Mouse (Mus musculus) 3T3-L1 (cell line): ENCODE data around the gene Adpgk.
"Not testable (repeated sequence)": the region's sequence is repeated elsewhere in the genome, so short reads cannot be mapped to it uniquely, and the experiment has no call there.

Source experiments
- DNase-seq: peaks from one replicate; pipeline ENCODE4 v3.0.0-alpha.2; 2015; ENCODE audit warnings: low read depth, low spot score

The Adpgk gene

DNA sequence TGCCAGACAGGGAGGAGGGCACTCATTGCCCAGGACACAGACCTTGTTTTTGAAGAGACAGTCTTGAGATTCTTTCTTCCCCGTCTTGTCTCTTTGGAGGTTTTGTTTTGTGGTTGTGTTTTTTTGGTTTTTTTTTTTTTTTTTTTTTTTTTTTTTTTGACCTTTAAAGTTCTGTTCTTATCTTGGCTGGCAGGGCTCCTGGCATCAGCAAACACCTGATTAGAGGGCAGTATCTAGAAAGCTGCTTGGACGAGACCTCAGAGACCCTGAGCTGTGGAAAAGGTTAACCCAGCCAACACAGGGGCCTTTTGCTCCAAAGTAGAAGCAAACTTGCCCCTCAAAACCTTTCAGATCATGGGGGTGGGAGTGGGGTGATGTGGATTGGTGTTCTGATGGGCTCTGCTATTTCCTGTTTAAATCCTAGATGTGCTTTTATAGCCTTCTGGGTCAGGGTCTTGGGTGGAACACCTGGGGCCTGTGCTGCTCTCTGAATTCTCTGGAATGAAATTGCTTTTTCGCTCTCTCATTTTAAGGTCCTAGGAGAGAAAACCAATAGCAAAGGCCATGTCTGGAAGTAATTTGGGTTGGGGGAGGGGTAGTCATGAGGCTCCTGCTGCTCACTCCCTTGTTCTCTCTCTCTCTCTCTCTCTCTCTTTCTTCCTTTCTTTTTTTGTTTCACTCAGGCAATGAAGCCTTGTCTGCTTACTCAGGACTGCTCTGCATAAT lies 2.5 kb upstream of the Adpgk start:
- DNase-seq = peak; percentile 43

DNA sequence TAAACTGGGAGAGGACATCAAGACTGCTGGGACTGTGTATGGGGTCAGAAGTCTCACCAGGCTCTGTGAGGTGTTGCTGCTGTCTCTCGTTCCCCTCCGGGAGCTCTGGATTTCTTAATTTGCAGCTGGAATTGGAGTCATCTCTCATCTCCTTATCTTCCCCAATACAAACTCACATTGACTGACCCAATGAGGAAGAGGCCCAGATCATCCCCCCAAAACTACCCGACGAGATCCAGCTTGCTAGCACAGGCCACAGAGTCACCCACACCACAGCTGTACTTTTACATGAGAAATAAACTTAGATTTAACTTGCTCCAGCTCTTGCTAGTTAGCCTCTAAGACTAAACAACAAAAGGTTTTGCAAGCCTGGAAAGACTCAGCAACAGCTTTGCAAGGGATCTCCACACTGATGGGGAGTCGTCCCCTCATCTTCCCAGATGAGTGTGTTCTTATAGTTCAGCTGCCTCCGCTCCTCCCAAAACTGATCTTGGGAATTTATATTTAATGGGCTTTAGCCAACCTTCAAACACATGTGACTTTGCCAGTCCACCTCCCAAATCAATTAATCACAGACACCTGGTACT lies 1.7 kb upstream of the Adpgk start:
- DNase-seq = no peak

DNA sequence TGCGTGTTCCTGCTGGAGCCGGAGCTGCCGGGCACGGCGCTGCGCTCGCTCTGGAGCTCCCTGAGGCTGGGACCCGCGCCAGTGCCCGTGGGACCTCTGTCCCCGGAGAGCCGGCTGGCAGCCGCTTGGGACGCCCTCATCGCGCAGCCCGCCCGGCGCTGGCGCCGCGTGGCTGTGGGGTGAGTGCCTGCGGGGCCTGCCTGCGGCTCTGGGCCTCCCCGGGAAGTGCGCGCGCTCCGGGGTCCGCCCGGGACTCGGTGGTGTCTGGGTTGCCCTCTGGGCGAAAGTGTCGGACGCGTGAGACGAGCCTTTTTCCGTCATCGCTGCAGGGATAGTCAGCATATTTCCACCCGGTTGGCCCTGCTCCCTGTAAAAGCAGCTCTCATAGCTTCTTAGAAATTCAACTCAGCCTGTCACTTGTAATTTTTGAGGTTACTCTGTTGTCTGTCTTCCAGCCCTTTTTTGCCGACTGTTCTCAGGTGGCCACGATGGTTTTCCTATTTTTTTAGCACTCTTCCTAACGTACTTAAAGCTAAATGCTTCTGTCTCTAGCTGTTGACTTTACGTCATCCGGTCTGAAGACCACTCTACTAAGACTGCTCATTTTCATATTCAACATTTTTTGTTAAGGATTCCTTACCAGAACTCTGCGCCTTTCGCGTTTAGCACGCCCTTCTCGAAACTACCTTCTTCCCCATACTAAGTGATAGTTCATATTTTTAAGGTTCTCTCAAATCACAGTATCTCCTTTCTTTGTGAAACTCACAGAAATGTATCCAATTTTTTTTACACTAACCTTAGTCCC lies 532 bp downstream of the Adpgk start:
- peak; percentile 55 for DNase-seq

DNA sequence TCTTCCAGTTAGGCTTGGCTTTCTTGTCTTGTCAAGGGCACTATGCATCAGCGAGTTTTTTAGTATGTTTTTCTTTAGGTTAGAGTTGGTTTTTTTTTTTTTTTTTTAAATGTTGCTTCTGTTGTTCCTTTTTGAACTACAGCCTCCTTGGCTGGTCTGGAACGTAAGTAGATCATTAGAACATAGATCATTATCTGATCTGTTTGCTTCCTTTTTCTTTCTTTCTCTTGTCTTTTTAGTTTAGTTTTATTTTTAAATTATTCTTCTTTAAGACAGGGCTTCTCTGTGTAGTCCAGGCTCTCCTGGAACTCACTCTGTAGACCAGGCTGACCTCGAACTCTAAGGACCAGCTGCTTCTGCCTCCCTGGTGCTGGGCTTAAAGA lies 1.1 kb downstream of the Adpgk start:
- DNase-seq = no peak

DNA sequence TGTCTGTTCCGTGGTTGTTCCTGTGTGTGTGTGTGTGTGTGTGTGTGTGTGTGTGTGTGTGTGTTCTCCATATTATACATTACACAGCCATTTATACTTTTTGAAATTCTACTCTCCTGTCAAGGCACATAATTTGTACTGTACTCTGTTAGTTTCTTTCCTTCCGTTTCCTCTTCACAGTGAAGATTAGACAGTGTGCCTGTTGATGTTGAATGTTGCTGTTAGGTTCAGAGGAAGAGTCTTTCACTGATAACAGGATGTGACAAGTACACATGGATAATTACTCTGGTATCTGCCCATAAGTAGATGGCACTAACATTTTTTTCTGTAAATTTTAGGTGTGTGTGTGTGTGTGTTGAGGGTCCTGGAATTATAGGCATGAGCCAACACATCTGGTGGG lies 5.1 kb downstream of the Adpgk start:
- DNase-seq = no peak

DNA sequence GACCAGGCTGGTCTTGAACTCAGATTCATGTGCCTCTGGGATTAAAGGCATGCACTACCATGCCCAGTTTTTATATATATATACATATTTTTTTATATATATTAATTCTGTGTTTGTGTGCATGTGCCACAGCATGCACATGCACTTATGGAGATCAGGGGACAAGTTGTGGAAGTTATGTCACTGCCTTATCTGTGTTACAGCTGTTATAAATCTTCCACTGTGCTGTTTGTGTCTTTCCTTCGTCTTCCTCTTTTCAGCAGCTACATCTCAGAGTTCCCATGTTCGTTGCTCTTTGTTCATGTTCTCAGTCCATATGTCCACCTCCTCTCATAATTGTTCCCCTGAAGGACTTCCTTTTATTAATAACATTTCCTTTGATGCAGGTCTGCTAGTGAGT lies 16.5 kb downstream of the Adpgk start:
- DNase-seq = no peak

DNA sequence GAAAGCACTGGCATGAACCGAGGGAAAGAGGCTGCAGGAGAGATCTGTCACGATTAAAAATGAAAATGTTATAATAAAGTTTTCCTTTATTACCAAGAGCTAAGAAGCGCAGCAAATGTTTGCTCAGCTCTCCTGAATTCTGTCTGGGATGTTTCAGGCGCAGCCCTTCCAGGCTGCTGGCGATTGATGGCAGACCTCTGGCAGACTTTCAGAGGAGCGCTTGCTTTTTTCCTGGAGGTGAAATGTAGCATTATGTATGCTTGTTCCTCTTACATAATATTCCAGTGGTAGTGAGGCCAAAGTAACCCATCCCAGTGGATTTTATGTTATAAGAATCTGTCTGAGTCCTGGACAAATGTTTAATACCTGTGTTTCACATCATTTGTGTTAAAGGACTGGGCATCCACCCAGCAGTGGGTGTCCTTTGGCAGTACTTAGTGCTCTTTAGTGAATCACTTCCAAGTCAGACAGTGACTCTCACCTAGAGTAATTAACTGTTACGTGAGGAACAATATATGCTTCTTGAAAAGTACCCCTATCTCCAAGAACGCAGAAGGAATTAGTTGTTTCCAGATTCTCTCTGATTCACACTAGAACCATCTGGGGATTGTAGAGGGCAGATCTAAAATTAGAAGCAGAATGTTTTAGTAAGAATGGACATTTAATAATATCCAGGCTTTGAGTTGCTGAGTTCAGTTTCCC lies 19.4 kb downstream of the Adpgk start:
- peak; percentile 80 for DNase-seq

DNA sequence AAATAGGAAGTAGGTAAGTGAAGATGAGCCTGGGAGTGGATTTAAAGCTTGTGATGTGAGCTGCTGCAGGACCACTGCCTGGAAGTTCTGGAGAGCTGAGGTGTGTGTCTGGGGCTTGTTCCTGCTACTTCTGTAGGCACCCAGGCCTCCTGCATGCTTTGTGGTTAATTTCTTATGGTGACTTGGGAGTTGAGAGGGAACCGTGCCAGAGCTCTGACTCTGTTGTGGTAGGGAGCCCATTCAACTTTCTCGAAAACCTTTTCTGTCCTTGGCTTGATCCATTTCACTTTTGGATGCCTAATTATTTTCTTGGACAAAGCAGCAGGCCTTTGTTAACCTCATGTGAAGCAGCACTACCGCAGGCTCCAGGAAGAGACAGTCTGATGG lies 19.9 kb downstream of the Adpgk start:
- peak; percentile 89 for DNase-seq

DNA sequence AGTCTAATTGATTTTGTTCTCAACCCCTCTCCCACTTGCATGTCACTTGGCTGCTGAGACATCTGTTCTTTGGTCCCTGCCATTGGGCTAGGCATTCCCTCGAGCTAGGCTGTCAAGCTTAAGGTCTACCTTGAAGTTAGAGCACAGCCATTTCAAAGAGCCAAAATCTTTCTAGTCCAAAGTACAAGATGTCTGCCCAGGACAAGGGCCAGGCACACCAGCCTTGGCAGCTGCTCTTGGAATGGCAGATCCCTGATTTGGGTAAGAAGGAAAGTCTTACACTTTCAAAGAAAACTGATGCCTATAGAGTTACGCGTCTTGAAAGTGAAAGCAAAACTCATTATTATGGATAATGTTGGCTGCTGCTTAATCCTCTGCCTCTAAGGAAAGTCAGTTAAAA lies 24.8 kb downstream of the Adpgk start:
- DNase-seq = no peak

DNA sequence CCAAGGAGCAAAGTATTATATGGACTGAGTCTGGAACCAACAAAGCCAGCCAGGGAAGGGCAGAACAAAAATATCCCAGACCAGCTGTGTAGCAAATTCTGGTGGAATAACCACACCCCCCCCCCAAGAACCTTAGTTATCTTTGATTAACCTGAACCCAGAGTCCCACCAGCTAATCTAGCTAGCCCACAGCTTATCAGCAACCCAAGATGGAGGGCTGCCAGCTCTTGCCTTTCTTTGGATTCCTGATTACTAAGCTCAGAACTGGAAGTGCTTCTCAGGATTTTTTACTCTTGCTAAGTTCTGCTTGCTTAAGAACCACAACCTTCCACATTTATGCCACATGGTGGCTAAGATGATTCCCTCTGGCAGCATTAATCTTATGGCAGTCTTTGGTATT lies 33.0 kb downstream of the Adpgk start:
- peak; percentile 26 for DNase-seq

DNA sequence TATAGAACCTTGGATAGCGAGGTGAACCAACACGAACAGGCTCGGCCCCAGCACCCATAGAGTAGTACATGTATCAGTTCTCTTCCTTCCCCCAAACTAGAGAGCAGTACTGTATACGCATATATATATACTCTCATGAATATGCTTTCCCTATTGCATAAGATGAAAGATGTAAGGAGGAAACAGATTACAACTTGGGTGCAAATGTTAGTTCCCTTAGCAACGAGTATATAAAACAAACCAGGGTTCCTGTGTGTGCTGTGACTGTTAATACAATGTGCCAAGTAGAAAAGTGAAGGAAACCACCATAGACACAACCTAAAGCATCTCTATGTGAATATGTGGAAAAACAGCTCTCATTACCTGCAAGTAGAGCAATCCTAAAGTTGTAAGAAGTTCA lies 38.7 kb downstream of the Adpgk start:
- DNase-seq = no peak

DNA sequence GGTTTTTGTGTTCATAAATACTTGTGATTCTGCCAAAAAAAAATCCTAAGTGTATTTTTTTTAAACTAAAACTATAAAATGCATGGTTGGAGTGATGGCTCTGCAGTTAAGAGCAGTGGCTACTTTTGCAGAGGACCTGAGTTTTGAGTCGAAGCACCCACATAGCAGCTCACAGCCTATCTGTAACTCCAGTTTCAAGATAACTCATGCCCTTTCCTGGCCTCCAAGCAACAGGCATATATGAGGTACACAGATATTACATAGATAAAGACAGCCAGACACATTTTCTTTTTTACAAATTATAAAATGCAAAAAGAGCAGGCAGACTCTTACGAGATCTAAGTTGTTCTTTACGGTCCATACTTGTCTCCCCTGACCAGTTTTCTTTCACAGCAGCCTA lies 45.2 kb downstream of the Adpgk start:
- no peak for DNase-seq

DNA sequence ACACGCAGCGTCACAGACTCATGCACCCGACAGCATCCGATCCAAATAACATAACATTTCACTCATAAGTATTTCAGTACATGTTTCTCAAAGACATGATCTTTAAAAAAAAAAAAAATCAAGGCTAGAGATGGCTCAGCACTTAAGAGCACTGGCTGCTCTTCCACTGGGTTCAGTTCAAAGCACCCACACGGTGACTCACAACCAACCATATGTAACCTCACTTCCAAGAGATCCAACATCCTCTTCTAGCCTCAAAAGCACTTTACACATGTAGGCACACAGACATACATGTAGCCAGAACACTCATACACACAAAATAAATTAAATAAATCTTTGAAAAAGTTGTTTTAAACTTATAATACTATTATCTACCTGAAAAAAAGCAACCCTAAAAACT lies 46.5 kb downstream of the Adpgk start:
- DNase-seq = peak; percentile 54

DNA sequence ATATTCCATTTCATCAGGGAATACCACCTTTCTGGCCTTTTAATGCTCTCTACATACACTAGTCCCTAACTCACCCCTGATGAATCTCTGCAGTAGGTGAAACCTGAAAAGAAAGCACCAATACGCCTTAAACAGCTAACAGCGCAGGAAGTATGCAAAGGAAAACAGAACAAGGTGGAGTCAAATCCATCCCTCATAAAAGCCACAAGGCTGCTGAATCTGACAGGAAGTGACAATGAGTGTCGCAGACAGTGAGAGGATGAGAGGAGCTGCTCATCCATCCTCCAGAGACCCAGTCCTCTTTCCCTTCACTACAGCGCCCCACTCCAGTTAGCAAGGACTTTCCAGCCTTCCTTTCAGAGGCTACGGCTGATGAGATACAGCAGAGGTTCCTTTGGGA lies 47.1 kb downstream of the Adpgk start:
- DNase-seq = no peak

DNA sequence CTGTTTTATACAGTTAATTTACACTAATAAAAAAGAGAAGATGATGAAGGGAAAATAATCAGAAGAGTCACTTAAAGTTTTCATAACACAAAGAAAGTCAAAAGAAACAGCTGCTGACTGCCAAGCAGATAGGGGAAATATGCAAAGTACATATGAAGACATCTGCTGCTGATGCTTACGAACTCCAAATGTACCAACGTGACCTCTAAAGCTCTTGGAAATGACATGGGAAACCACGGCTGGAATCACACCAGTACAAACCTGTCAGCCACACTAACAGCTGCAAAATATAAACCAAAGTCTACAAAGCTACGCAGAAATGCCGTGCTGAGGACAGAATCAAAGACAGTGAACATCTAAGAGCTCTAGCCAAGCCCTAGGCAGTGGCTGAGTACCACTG lies 47.7 kb downstream of the Adpgk start:
- DNase-seq = no peak

DNA sequence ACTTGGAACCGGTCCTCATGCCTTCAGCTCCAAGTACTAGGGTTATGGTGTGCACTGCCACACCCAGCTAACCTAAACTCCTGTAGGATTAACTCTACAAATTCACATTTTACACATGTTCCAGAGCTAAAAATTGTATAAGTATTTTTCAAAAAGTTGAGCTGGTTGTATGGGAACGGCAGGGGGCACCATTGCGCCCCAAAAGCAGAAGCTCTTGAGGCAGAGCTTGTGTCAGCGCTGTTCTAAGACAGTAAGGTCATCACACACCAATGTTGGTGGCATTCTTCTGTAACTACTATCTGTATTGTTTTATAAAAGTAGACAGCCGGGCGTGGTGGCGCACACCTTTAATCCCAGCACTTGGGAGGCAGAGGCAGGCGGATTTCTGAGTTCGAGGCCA lies 48.6 kb downstream of the Adpgk start:
- peak; percentile 67 for DNase-seq

DNA sequence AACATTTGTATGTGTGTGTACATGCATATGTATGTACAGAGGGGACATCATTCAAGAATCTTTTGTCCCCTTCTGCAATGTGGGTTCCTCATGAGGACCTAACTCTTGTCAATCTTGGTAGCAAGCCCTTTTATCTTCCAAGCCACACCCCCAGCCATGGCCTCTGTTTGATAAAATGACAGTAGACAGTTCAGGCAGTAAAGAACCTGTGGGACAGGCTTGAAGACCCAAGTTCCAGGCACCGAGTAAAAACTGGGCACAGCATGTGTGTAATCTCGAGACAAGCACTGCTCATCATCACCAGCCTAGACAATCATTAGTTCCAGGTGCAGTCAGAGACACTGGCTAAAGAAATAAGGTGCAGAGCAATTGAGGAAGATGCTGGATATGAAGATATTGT lies 54.8 kb downstream of the Adpgk start:
- no peak for DNase-seq

DNA sequence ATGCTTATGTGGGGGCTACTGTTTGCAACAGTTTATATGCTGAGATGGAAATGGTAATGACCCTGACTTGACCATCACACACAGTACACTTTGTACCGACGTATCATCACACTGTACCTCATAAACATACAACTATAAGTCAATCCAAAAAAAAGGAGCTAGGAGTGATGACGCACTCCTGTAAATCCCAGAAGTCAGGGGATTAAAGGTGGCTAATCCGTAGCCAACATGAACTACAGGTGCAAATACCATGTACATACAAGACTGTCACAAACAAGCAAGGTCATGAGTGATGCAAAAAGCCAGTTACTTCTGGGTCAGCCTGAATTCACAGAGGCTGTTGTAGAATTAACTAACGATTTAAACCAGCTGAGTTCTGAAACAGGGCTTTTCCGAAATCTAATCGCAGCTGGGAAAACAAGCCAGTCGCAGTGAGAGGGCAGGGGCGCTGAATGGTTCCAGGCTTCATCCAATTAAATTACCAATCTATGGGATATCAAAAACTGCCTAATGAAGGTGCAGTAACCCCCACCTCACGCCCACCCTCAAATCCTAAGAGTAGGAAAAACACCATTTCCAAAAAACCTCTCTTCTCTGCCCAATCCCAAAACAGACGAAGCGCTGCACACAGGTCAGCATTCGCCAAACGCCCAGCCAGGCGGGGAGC lies 61.4 kb downstream of the Adpgk start:
- peak; percentile 31 for DNase-seq

DNA sequence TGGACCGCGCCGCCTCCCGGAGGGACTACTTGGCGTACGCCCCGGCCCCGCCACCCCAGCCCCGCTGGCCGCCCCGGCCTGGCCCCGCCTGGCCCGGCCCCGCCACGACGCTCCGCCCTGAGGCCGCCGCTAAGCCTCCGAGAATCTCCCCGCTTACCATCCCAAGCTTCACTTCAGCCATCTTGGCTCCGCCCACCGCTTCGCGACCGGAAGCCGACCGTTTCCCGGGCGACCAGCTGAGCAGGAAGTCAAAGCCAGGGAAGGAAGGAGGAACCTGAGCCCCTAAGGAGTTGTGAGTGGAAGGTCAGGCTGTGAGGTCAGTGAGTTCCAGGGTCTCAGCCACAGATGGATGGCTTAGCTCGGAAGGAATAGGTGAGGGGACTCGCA lies 61.9 kb downstream of the Adpgk start, which contains the start of gene Bbs4:
Bbs4 (minus strand) TSS at position 256 of the 387 bp plus-strand sequence.
- DNase-seq = peak; percentile 90

DNA sequence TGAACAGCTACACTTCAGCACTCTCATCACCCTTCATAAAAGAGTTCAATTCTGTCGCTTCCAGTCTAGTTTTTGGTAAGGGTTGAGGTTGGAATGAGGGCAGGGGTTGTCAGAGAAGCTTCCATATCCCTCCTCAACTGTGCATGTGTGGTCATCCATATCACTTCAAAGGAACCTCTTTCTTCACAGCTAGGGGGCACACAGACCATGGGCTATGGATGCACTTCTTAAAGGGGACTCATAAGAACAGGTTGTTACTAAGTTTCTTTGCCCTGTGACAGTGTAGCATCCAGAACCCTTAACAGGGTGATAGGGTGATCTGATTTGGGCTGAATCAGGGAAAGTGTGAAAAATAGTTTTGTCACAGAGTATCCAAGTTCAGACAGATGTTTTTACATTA lies 66.7 kb downstream of the Adpgk start:
- not testable (repeated sequence) for DNase-seq

DNA sequence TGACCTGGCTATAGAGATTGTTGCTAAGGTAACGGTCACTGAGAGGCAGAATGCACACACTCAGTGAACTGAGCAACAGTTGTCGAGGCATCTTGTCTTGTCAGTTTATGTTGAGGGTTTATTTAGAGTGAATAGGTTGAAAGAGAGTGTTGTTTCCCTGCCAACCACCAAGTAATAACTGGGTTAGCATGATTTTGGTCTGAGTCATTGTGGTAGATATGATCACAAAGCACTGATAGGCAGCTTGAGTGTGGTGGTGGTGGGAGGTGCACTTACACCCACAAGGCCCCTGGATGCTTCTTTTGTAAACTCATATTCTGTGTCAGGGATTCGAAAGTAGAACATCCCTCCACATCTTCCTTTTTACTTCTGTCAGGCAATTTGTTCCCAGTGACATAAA lies 69.1 kb downstream of the Adpgk start:
- DNase-seq = not testable (repeated sequence)

DNA sequence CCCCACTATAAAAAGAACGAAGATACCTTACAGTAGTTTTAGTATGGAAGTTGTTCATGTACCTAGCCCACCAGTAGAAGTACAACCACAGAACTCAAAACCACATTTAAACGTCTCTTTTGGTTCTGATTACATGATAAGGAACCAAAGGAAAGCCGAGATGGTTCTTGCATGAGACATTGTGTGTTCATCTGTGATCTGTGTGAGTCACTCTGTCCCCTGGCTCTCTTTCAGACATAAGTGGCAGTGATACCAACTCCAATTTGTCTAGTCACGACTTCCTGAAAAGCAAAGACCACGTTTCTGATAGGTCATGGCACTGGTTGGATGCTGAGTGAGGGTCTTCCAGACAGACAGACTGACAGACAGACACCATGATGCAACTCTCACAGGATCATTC lies 77.9 kb downstream of the Adpgk start:
- DNase-seq = peak; percentile 73
